Mouse (Mus musculus): ENCODE measurements at regions not wholly inside any gene's neighbourhood (a gene's known extent, or its start where the extent isn't known, plus 50 kb on each side); places are given as distances from the start of the nearest gene placed in this dataset.

- H3K27me3 ChIP-seq (ENCODE audit: control insufficient read depth, insufficient read depth, low read length) = no peaks in the 10 kb centered on the region
- WGBS = 71% methylated on average over 2 of the region's 2 CpGs
- no peak overlapping the region for H3K27ac ChIP-seq (ENCODE audit: low read length)
- peaks cover 5% of the 10 kb centered on the region; the same call in 1 of the 2 replicates for H3K4me1 ChIP-seq (ENCODE audit: control insufficient read depth, insufficient read depth, low read length)
- no peaks in the 10 kb centered on the region for H3K9me3 ChIP-seq (replicated peaks; ENCODE audit: control insufficient read depth, low read length)
- H3K4me2 ChIP-seq (ENCODE audit: low read depth, low read length) = no peak overlapping the region
- H3K9ac ChIP-seq (ENCODE audit: low read length) = no peak overlapping the region
- no peaks in the 10 kb centered on the region for H3K36me3 ChIP-seq (ENCODE audit: control insufficient read depth, insufficient read depth, low read length)
- H3K4me3 ChIP-seq (replicated peaks; ENCODE audit: low read length) = no peak overlapping the region
- ATAC-seq (ENCODE audit: insufficient read depth, low FRiP score) = no peak
Measured at GRCm38 (mm10) chr14:9492228-9492627, 826.2 kb upstream of the 4930452B06Rik start.

- ATAC-seq (ENCODE audit: insufficient read depth, low FRiP score) = no peak
- Histone ChIP-seq H3K4me3 (replicated peaks; ENCODE audit: low read length) (no peak overlapping the region), H3K27me3 (ENCODE audit: control insufficient read depth, insufficient read depth, low read length) (no peaks in the 10 kb centered on the region), H3K36me3 (ENCODE audit: control insufficient read depth, insufficient read depth, low read length) (no peaks in the 10 kb centered on the region), H3K9me3 (replicated peaks; ENCODE audit: control insufficient read depth, low read length) (no peaks in the 10 kb centered on the region), H3K4me1 (ENCODE audit: control insufficient read depth, insufficient read depth, low read length) (peaks cover 5% of the 10 kb centered on the region; the same call in 1 of the 2 replicates), H3K27ac (ENCODE audit: low read length) (no peak overlapping the region), H3K9ac (ENCODE audit: low read length) (no peak overlapping the region), H3K4me2 (ENCODE audit: low read depth, low read length) (no peak overlapping the region)
- WGBS = 15% methylated on average over 1 of the region's 1 CpGs
Measured at GRCm38 (mm10) chr14:9488585-9488984, 822.5 kb upstream of the 4930452B06Rik start.

GRCm38 (mm10) chr14:9478981-9479380, 812.9 kb upstream of the 4930452B06Rik start:
- Histone ChIP-seq H3K4me3 (replicated peaks; ENCODE audit: low read length) (no peak overlapping the region), H3K9me3 (replicated peaks; ENCODE audit: control insufficient read depth, low read length) (no peaks in the 10 kb centered on the region), H3K4me2 (ENCODE audit: low read depth, low read length) (no peak overlapping the region), H3K27me3 (ENCODE audit: control insufficient read depth, insufficient read depth, low read length) (no peaks in the 10 kb centered on the region), H3K27ac (ENCODE audit: low read length) (no peak overlapping the region), H3K4me1 (ENCODE audit: control insufficient read depth, insufficient read depth, low read length) (no peaks in the 10 kb centered on the region), H3K36me3 (ENCODE audit: control insufficient read depth, insufficient read depth, low read length) (no peaks in the 10 kb centered on the region), H3K9ac (ENCODE audit: low read length) (no peak overlapping the region)
- no peak for ATAC-seq (ENCODE audit: insufficient read depth, low FRiP score)

GRCm38 (mm10) chr14:9475169-9475568, 809.1 kb upstream of the 4930452B06Rik start:
- 62% methylated on average over 7 of the region's 7 CpGs for WGBS
- Histone ChIP-seq H3K9ac (ENCODE audit: low read length) (no peak overlapping the region), H3K36me3 (ENCODE audit: control insufficient read depth, insufficient read depth, low read length) (no peaks in the 10 kb centered on the region), H3K27ac (ENCODE audit: low read length) (no peak overlapping the region), H3K4me1 (ENCODE audit: control insufficient read depth, insufficient read depth, low read length) (no peaks in the 10 kb centered on the region), H3K27me3 (ENCODE audit: control insufficient read depth, insufficient read depth, low read length) (no peaks in the 10 kb centered on the region), H3K4me3 (replicated peaks; ENCODE audit: low read length) (no peak overlapping the region), H3K9me3 (replicated peaks; ENCODE audit: control insufficient read depth, low read length) (no peaks in the 10 kb centered on the region), H3K4me2 (ENCODE audit: low read depth, low read length) (no peak overlapping the region)
- ATAC-seq (ENCODE audit: insufficient read depth, low FRiP score) = no peak

- H3K9ac ChIP-seq (ENCODE audit: low read length) = no peak overlapping the region
- H3K27ac ChIP-seq (ENCODE audit: low read length) = no peak overlapping the region
- no peak overlapping the region for H3K4me3 ChIP-seq (replicated peaks; ENCODE audit: low read length)
- no peaks in the 10 kb centered on the region for H3K36me3 ChIP-seq (ENCODE audit: control insufficient read depth, insufficient read depth, low read length)
- no peaks in the 10 kb centered on the region for H3K27me3 ChIP-seq (ENCODE audit: control insufficient read depth, insufficient read depth, low read length)
- no peak for ATAC-seq (ENCODE audit: insufficient read depth, low FRiP score)
- H3K9me3 ChIP-seq (replicated peaks; ENCODE audit: control insufficient read depth, low read length) = no peaks in the 10 kb centered on the region
- no peaks in the 10 kb centered on the region; the same call in 1 of the 2 replicates for H3K4me1 ChIP-seq (ENCODE audit: control insufficient read depth, insufficient read depth, low read length)
- H3K4me2 ChIP-seq (ENCODE audit: low read depth, low read length) = no peak overlapping the region
Measured at GRCm38 (mm10) chr14:9469686-9470085, 803.6 kb upstream of the 4930452B06Rik start.

- H3K9me3 ChIP-seq (replicated peaks; ENCODE audit: control insufficient read depth, low read length) = no peaks in the 10 kb centered on the region
- ATAC-seq (ENCODE audit: insufficient read depth, low FRiP score) = no peak
- whole genome bisulfite sequencing = 79% methylated on average over 3 of the region's 3 CpGs
Measured at GRCm38 (mm10) chr14:9468654-9469053, 802.6 kb upstream of the 4930452B06Rik start.

GRCm38 (mm10) chr14:9467690-9468458, 801.8 kb upstream of the 4930452B06Rik start:
- ATAC-seq (ENCODE audit: insufficient read depth, low FRiP score) = 0 out of 2 replicates have a peak, but pooled peaks have one; percentile 50
- H3K27ac ChIP-seq (ENCODE audit: low read length) = no peak overlapping the region
- WGBS = 51% methylated on average over 7 of the region's 7 CpGs

More at GRCm38 (mm10) chr14:9468654-9469053, 802.6 kb upstream of the 4930452B06Rik start:
- Histone ChIP-seq H3K9ac (ENCODE audit: low read length) (no peak overlapping the region), H3K27me3 (ENCODE audit: control insufficient read depth, insufficient read depth, low read length) (no peaks in the 10 kb centered on the region), H3K4me2 (ENCODE audit: low read depth, low read length) (no peak overlapping the region), H3K4me1 (ENCODE audit: control insufficient read depth, insufficient read depth, low read length) (no peaks in the 10 kb centered on the region; the same call in 1 of the 2 replicates), H3K27ac (ENCODE audit: low read length) (no peak overlapping the region), H3K4me3 (replicated peaks; ENCODE audit: low read length) (no peak overlapping the region), H3K36me3 (ENCODE audit: control insufficient read depth, insufficient read depth, low read length) (no peaks in the 10 kb centered on the region)

GRCm38 (mm10) chr14:9460006-9460405, 794.0 kb upstream of the 4930452B06Rik start:
- H3K9me3 ChIP-seq (replicated peaks; ENCODE audit: control insufficient read depth, low read length) = no peaks in the 10 kb centered on the region
- WGBS = 81% methylated on average over 3 of the region's 3 CpGs
- no peak overlapping the region for H3K4me3 ChIP-seq (replicated peaks; ENCODE audit: low read length)
- H3K27me3 ChIP-seq (ENCODE audit: control insufficient read depth, insufficient read depth, low read length) = no peaks in the 10 kb centered on the region
- no peaks in the 10 kb centered on the region for H3K36me3 ChIP-seq (ENCODE audit: control insufficient read depth, insufficient read depth, low read length)
- H3K4me2 ChIP-seq (ENCODE audit: low read depth, low read length) = no peak overlapping the region
- H3K4me1 ChIP-seq (ENCODE audit: control insufficient read depth, insufficient read depth, low read length) = no peaks in the 10 kb centered on the region; the same call in 1 of the 2 replicates
- H3K27ac ChIP-seq (ENCODE audit: low read length) = no peak overlapping the region
- no peak overlapping the region for H3K9ac ChIP-seq (ENCODE audit: low read length)
- ATAC-seq (ENCODE audit: insufficient read depth, low FRiP score) = no peak

More at GRCm38 (mm10) chr14:9467690-9468458, 801.8 kb upstream of the 4930452B06Rik start:
- H3K36me3 ChIP-seq (ENCODE audit: control insufficient read depth, insufficient read depth, low read length) = no peaks in the 10 kb centered on the region
- H3K9ac ChIP-seq (ENCODE audit: low read length) = no peak overlapping the region
- no peak overlapping the region for H3K4me3 ChIP-seq (replicated peaks; ENCODE audit: low read length)
- H3K4me2 ChIP-seq (ENCODE audit: low read depth, low read length) = no peak overlapping the region
- H3K27me3 ChIP-seq (ENCODE audit: control insufficient read depth, insufficient read depth, low read length) = no peaks in the 10 kb centered on the region
- H3K4me1 ChIP-seq (ENCODE audit: control insufficient read depth, insufficient read depth, low read length) = no peaks in the 10 kb centered on the region; the same call in 1 of the 2 replicates
- H3K9me3 ChIP-seq (replicated peaks; ENCODE audit: control insufficient read depth, low read length) = no peaks in the 10 kb centered on the region

GRCm38 (mm10) chr14:9458856-9459255, 792.8 kb upstream of the 4930452B06Rik start:
- 58% methylated on average over 2 of the region's 2 CpGs for WGBS
- no peak overlapping the region for H3K4me3 ChIP-seq (replicated peaks; ENCODE audit: low read length)
- no peaks in the 10 kb centered on the region for H3K36me3 ChIP-seq (ENCODE audit: control insufficient read depth, insufficient read depth, low read length)
- H3K27ac ChIP-seq (ENCODE audit: low read length) = no peak overlapping the region
- H3K4me2 ChIP-seq (ENCODE audit: low read depth, low read length) = no peak overlapping the region
- H3K27me3 ChIP-seq (ENCODE audit: control insufficient read depth, insufficient read depth, low read length) = no peaks in the 10 kb centered on the region
- H3K9me3 ChIP-seq (replicated peaks; ENCODE audit: control insufficient read depth, low read length) = no peaks in the 10 kb centered on the region
- H3K9ac ChIP-seq (ENCODE audit: low read length) = no peak overlapping the region
- no peak for ATAC-seq (ENCODE audit: insufficient read depth, low FRiP score)
- H3K4me1 ChIP-seq (ENCODE audit: control insufficient read depth, insufficient read depth, low read length) = no peaks in the 10 kb centered on the region; the same call in 1 of the 2 replicates
